Mouse (Mus musculus): ENCODE data around the gene Aff3.

The Aff3 gene

GRCm38 (mm10) chr1:38601802-38602508 lies 62.8 kb downstream of the Aff3 start:
- no peak for DNase-seq (ENCODE audit: low spot score in 2 of 2)

GRCm38 (mm10) chr1:38595311-38595710 lies 69.4 kb downstream of the Aff3 start:
- DNase-seq (ENCODE audit: low spot score in 2 of 2) = no peak

- DNase-seq (ENCODE audit: low spot score in 2 of 2) = no peak
These were observed 70.0 kb downstream of the Aff3 start for GRCm38 (mm10) chr1:38594766-38595165.

- no peak for DNase-seq (ENCODE audit: low spot score in 2 of 2)
These were observed 73.6 kb downstream of the Aff3 start for GRCm38 (mm10) chr1:38591194-38591593.

- no peak for DNase-seq (ENCODE audit: low spot score in 2 of 2)
These were observed 76.0 kb downstream of the Aff3 start for GRCm38 (mm10) chr1:38588741-38589140.

GRCm38 (mm10) chr1:38582328-38582727 lies 82.4 kb downstream of the Aff3 start:
- no peak for DNase-seq (ENCODE audit: low spot score in 2 of 2)

GRCm38 (mm10) chr1:38580572-38580971 lies 84.2 kb downstream of the Aff3 start:
- no peak for DNase-seq (ENCODE audit: low spot score in 2 of 2)

- DNase-seq (ENCODE audit: low spot score in 2 of 2) = no peak
These were observed 86.4 kb downstream of the Aff3 start for GRCm38 (mm10) chr1:38578339-38578738.

GRCm38 (mm10) chr1:38567791-38568190 lies 97.0 kb downstream of the Aff3 start:
- DNase-seq (ENCODE audit: low spot score in 2 of 2) = no peak

GRCm38 (mm10) chr1:38566101-38566678 lies 98.6 kb downstream of the Aff3 start:
- no peak for DNase-seq (ENCODE audit: low spot score in 2 of 2)

GRCm38 (mm10) chr1:38565295-38565777 lies 99.4 kb downstream of the Aff3 start:
- DNase-seq (ENCODE audit: low spot score in 2 of 2) = no peak

- DNase-seq (ENCODE audit: low spot score in 2 of 2) = no peak
These were observed 102.2 kb downstream of the Aff3 start for GRCm38 (mm10) chr1:38562397-38563199.

GRCm38 (mm10) chr1:38561331-38561730 lies 103.4 kb downstream of the Aff3 start:
- DNase-seq (ENCODE audit: low spot score in 2 of 2) = no peak

GRCm38 (mm10) chr1:38560666-38561065 lies 104.1 kb downstream of the Aff3 start:
- DNase-seq (ENCODE audit: low spot score in 2 of 2) = no peak

GRCm38 (mm10) chr1:38557615-38558014 lies 107.1 kb downstream of the Aff3 start:
- DNase-seq (ENCODE audit: low spot score in 2 of 2) = no peak

- DNase-seq (ENCODE audit: low spot score in 2 of 2) = no peak
These were observed 110.2 kb downstream of the Aff3 start for GRCm38 (mm10) chr1:38554546-38554945.

GRCm38 (mm10) chr1:38553090-38553489 lies 111.7 kb downstream of the Aff3 start:
- DNase-seq (ENCODE audit: low spot score in 2 of 2) = no peak

GRCm38 (mm10) chr1:38550579-38550978 lies 114.2 kb downstream of the Aff3 start:
- no peak for DNase-seq (ENCODE audit: low spot score in 2 of 2)

- no peak for DNase-seq (ENCODE audit: low spot score in 2 of 2)
These were observed 115.8 kb downstream of the Aff3 start for GRCm38 (mm10) chr1:38548671-38549661.

GRCm38 (mm10) chr1:38547685-38548084 lies 117.1 kb downstream of the Aff3 start:
- DNase-seq (ENCODE audit: low spot score in 2 of 2) = no peak

GRCm38 (mm10) chr1:38546696-38547095 lies 118.1 kb downstream of the Aff3 start:
- DNase-seq (ENCODE audit: low spot score in 2 of 2) = no peak
